Mouse (Mus musculus) CH12.LX (cell line): ENCODE measurements at regions not wholly inside any gene's neighbourhood (a gene's known extent, or its start where the extent isn't known, plus 50 kb on each side); places are given as distances from the start of the nearest gene placed in this dataset.

Source experiments
- CTCF ChIP-seq, 2 experiments: IDR thresholded peaks in 1 of 2; conservative IDR thresholded peaks in 1 of 2; 2 replicates each; pipeline ENCODE4 v1.5.1; 2011 to 2012; ENCODE audit warnings: low read depth in 2 of 2, low read length in 2 of 2, improper control_type of control experiment in 1 of 2, inconsistent platforms in 1 of 2, mild to moderate bottlenecking in 1 of 2, moderate library complexity in 1 of 2
- RCOR1 ChIP-seq: conservative IDR thresholded peaks from 2 replicates; pipeline ENCODE4 v1.6.1; 2012; ENCODE audit warnings: low read depth, mild to moderate bottlenecking, inconsistent platforms, low read length, improper control_type of control experiment
- ZC3H11A ChIP-seq: IDR thresholded peaks from 2 replicates; pipeline ENCODE4 v1.6.1; 2012; ENCODE audit warnings: low read depth, mild to moderate bottlenecking, inconsistent platforms, low read length, improper control_type of control experiment

DNA sequence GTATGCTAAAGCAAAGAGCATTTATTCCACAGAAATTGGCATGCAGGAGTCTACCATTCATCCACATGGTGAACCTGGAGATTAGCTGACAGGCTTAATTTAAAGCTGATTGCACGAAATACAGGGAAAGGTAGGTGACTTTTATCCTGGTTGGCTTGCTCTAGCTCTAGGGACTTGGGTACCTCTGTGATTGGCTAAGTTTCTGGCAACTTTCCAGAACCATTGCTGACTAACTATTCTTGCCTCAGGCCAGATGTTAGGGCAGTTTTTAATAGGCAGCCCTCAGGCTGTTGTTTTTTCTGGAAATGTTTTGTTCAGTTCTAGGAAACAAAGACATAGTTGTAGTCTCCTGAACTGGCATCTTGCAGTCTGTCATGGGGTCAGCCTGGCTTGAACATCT, 871.1 kb upstream of the Gpc5 start:
- no peak for TF ChIP-seq RCOR1
- no peak for TF ChIP-seq CTCF (conservative IDR thresholded peaks at IDR 0.05 in 1 of 2, IDR thresholded peaks at IDR 0.05 in 1 of 2; ENCODE audit: low read depth in 2 of 2, low read length in 2 of 2)
- no peak for TF ChIP-seq ZC3H11A
